Mouse (Mus musculus) hindbrain, embryonic 15.5 days (tissue): ENCODE measurements around the gene Tmem129. TPM values are rescaled to one million over a fixed set of nuclear protein-coding genes. Genes with fewer than 3 reads are reported as not detected.

Source experiments
- ATAC-seq: fragments of 200-750 bp; cut with Nextera tagmentation; 2 replicates; pipeline ENCODE4 v1.8.0; 2017; ENCODE audit warnings: low read depth, moderate number of reproducible peaks, moderate TSS enrichment; ENCODE audit not compliant: low FRiP score
- H3K27ac ChIP-seq: fragments of 300-500 bp; sonication (generic); replicated peaks from 2 replicates; pipeline ENCODE4 v1.5.1; 2015; ENCODE audit warnings: mild to moderate bottlenecking, inconsistent platforms
- H3K27me3 ChIP-seq: fragments of 300-500 bp; sonication (generic); 2 replicates; pipeline ENCODE4 v1.6.1; 2015; ENCODE audit warnings: control low read depth, inconsistent platforms
- H3K36me3 ChIP-seq: fragments of 300-500 bp; sonication (generic); 2 replicates; pipeline ENCODE4 v1.6.1; 2015; ENCODE audit warnings: control low read depth, inconsistent platforms
- H3K4me1 ChIP-seq: fragments of 300-500 bp; sonication (generic); replicated peaks from 2 replicates; pipeline ENCODE4 v1.6.1; 2015; ENCODE audit warnings: control low read depth, inconsistent platforms
- H3K4me2 ChIP-seq: fragments of 300-500 bp; sonication (generic); 2 replicates; pipeline ENCODE4 v1.6.1; 2015; ENCODE audit warnings: moderate library complexity, mild to moderate bottlenecking, inconsistent platforms
- H3K4me3 ChIP-seq: fragments of 300-500 bp; sonication (generic); 2 replicates; pipeline ENCODE4 v1.5.1; 2015; ENCODE audit warnings: mild to moderate bottlenecking, inconsistent platforms
- H3K9ac ChIP-seq: fragments of 300-500 bp; sonication (generic); 2 replicates; pipeline ENCODE4 v1.6.1; 2015; ENCODE audit warnings: inconsistent platforms
- H3K9me3 ChIP-seq: fragments of 300-500 bp; sonication (generic); 2 replicates; pipeline ENCODE4 v1.6.1; 2016; ENCODE audit warnings: control low read depth, inconsistent platforms
- WGBS: fragments of 180-500 bp; shearing (Covaris S2); methylation state at CpG from one replicate; pipeline ENCODE4 v1.1.7; 2015; 5-methylcytosine and 5-hydroxymethylcytosine counted together
- polyA plus RNA-seq: library from polyadenylated mRNA; unstranded; fragments of >200 nt; fragmentation: Nextera tagmentation; extraction: Ambion mirVana; gene quantifications from 2 replicates; pipeline ENCODE4 v1.2.1, GENCODE M21; 2015

Gene Tmem129
- polyA plus RNA-seq, 1 experiment from 2014 or later = 31.4 TPM

GRCm38 (mm10) chr5:33605314-33605713, 52.9 kb downstream of the Tmem129 start:
- H3K4me2 ChIP-seq = no peak overlapping the region
- H3K4me3 ChIP-seq = no peak overlapping the region
- no peaks in the 10 kb centered on the region for H3K9me3 ChIP-seq
- no peak overlapping the region for H3K9ac ChIP-seq
- no peak overlapping the region for H3K27ac ChIP-seq
- 89% methylated on average over 5 of the region's 5 CpGs for WGBS
- H3K4me1 ChIP-seq = no peaks in the 10 kb centered on the region
- no peak for ATAC-seq
- H3K27me3 ChIP-seq = no peaks in the 10 kb centered on the region
- peaks cover 16% of the 10 kb centered on the region for H3K36me3 ChIP-seq

Other genes starting within 250 kb of the Tmem129 start
- gene Nkx1-1, start 224.4 kb downstream of the Tmem129 start, polyA plus RNA-seq = 0.25 and 0.52 TPM in 2 replicates
- gene Fam53a, start 28.8 kb downstream of the Tmem129 start, polyA plus RNA-seq = 30.0 and 33.6 TPM in 2 replicates
- 0.47 and 0.64 TPM in 2 replicates for gene Gm9903, start 28.5 kb downstream of the Tmem129 start, polyA plus RNA-seq
- 118 and 127 TPM in 2 replicates for gene Slbp, start 5.8 kb downstream of the Tmem129 start, polyA plus RNA-seq
- 40.9 and 48.9 TPM in 2 replicates for gene Tacc3, start 288 bp downstream of the Tmem129 start, polyA plus RNA-seq
- 39.4 and 40.5 TPM in 2 replicates for gene Fgfr3, start 63.3 kb upstream of the Tmem129 start, polyA plus RNA-seq
- gene Letm1, start 124.4 kb upstream of the Tmem129 start, polyA plus RNA-seq = 72.8 and 76.7 TPM in 2 replicates
- 67.4 and 77.9 TPM in 2 replicates for gene Nsd2, start 162.3 kb upstream of the Tmem129 start, polyA plus RNA-seq